In genomic region chr5:97277795-97278572, GRCm38 (mm10) we compare ENCODE assay signal across 8 mouse cellular contexts.
A peak's percentile ranks its signal among the peaks of the same experiment; 100 is the strongest.
DNase-seq lines count a peak whose midpoint lies in the region; ATAC-seq and TF ChIP-seq lines count a peak whose summit lies in the region.

No protein-coding gene starts in this region.

- no peaks in the 10 kb centered on the region for H3K9me3 ChIP-seq in heart, embryonic 13.5 days
- no peaks in the 10 kb centered on the region for H3K9me3 ChIP-seq in stomach, postnatal 0 days (ENCODE audit: control insufficient read depth, low read length)

- intact Hi-C loops in heart, postnatal 25 days (cut with DNase I), result no loop called here

- WGBS in heart, embryonic 13.5 days, result 67% methylated on average over 16 of the region's 16 CpGs
- WGBS in stomach, postnatal 0 days, result 62% methylated on average over 16 of the region's 16 CpGs

- no peaks in the 10 kb centered on the region for H3K4me1 ChIP-seq in heart, embryonic 13.5 days
- H3K4me1 ChIP-seq in stomach, postnatal 0 days (replicated peaks; ENCODE audit: control insufficient read depth, insufficient read depth), result no peaks in the 10 kb centered on the region

- no peaks in the 10 kb centered on the region for H3K27me3 ChIP-seq in heart, embryonic 13.5 days (replicated peaks)
- no peaks in the 10 kb centered on the region for H3K27me3 ChIP-seq in stomach, postnatal 0 days (ENCODE audit: control insufficient read depth, insufficient read depth, low read length)

- no peak for TF ChIP-seq CTCF in stomach, postnatal 0 days (IDR thresholded peaks at IDR 0.05; ENCODE audit: low read depth)

- no peak overlapping the region for H3K27ac ChIP-seq in heart, embryonic 13.5 days (replicated peaks)
- H3K27ac ChIP-seq in stomach, postnatal 0 days (replicated peaks), result no peak overlapping the region

- DNase-seq in heart, adult 9 months (ENCODE audit: low spot score in 2 of 2), result no peak
- peak; percentile 15 for DNase-seq in right cerebral cortex, postnatal 25 days
- DNase-seq in right cerebral cortex, adult 2 months (ENCODE audit: low spot score in 2 of 2), result no peak
- DNase-seq in forelimb bud, embryonic 11.5 days (ENCODE audit: low read depth, low spot score), result peak; percentile 41
- DNase-seq in stomach, postnatal 0 days (ENCODE audit: low spot score), result peak; percentile 27
- no peak for DNase-seq in heart, postnatal 25 days (ENCODE audit: low spot score)
- DNase-seq in ovary, postnatal 10 days (ENCODE audit: low spot score), result no peak

- no peaks in the 10 kb centered on the region for H3K36me3 ChIP-seq in heart, embryonic 13.5 days
- no peaks in the 10 kb centered on the region for H3K36me3 ChIP-seq in stomach, postnatal 0 days (ENCODE audit: control insufficient read depth, insufficient read depth, low read length)

- no peak for ATAC-seq in heart, embryonic 13.5 days (ENCODE audit: extremely low read depth, insufficient number of reproducible peaks, low FRiP score, low TSS enrichment)
- ATAC-seq in stomach, postnatal 0 days (ENCODE audit: low FRiP score, low TSS enrichment), result no peak

- no peak for TF ChIP-seq EP300 in stomach, postnatal 0 days (optimal IDR thresholded peaks at IDR 0.05)

- H3K4me2 ChIP-seq in heart, embryonic 13.5 days, result peak overlapping the region; percentile 6; the same call in 1 of the 2 replicates
- no peak overlapping the region for H3K4me2 ChIP-seq in stomach, postnatal 0 days (replicated peaks; ENCODE audit: low read depth)

- H3K4me3 ChIP-seq in heart, embryonic 13.5 days, result no peak overlapping the region
- no peak overlapping the region for H3K4me3 ChIP-seq in stomach, postnatal 0 days (ENCODE audit: low read depth, low read length)

- H3K9ac ChIP-seq in heart, embryonic 13.5 days, result no peak overlapping the region
- no peak overlapping the region for H3K9ac ChIP-seq in stomach, postnatal 0 days (ENCODE audit: low read length)

Comparison
In these comparisons a context has a peak if more than half of its experiments do, and no peak if none do; other contexts are left out.
1. DNase-seq: peak in right cerebral cortex, postnatal 25 days (single experiment), forelimb bud, embryonic 11.5 days (single experiment) and stomach, postnatal 0 days (single experiment); none in heart, adult 9 months (0 of 2), right cerebral cortex, adult 2 months (0 of 2), heart, postnatal 25 days (single experiment) and ovary, postnatal 10 days (single experiment).